Mouse (Mus musculus) lung, embryonic 15.5 days (tissue): ENCODE data around the gene Wnt3a. TPM values are rescaled to one million over a fixed set of nuclear protein-coding genes. Genes with fewer than 3 reads are reported as not detected.
"Not testable (repeated sequence)": the region's sequence is repeated elsewhere in the genome, so short reads cannot be mapped to it uniquely, and the experiment has no call there.

Source experiments
- ATAC-seq: fragments of 200-750 bp; cut with Nextera tagmentation; 2 replicates; pipeline ENCODE4 v1.8.0; 2017; ENCODE audit warnings: moderate number of reproducible peaks, borderline replicate concordance; ENCODE audit not compliant: low FRiP score, low TSS enrichment; ENCODE audit errors: extremely low read depth
- H3K27ac ChIP-seq: fragments of 300-500 bp; sonication (generic); 2 replicates; pipeline ENCODE4 v1.5.1; 2015; ENCODE audit warnings: moderate library complexity, mild to moderate bottlenecking, inconsistent platforms
- H3K27me3 ChIP-seq: fragments of 300-500 bp; sonication (generic); 2 replicates; pipeline ENCODE4 v1.6.1; 2015; ENCODE audit warnings: inconsistent platforms
- H3K36me3 ChIP-seq: fragments of 300-500 bp; sonication (generic); 2 replicates; pipeline ENCODE4 v1.6.1; 2015; ENCODE audit warnings: inconsistent platforms
- H3K4me1 ChIP-seq: fragments of 300-500 bp; sonication (generic); 2 replicates; pipeline ENCODE4 v1.6.1; 2015; ENCODE audit warnings: inconsistent platforms
- H3K4me2 ChIP-seq: fragments of 300-500 bp; sonication (generic); 2 replicates; pipeline ENCODE4 v1.6.1; 2015; ENCODE audit warnings: inconsistent platforms, mild to moderate bottlenecking, moderate library complexity
- H3K4me3 ChIP-seq: fragments of 300-500 bp; sonication (generic); 2 replicates; pipeline ENCODE4 v1.5.1; 2015; ENCODE audit warnings: mild to moderate bottlenecking, inconsistent platforms
- H3K9ac ChIP-seq: fragments of 300-500 bp; sonication (generic); 2 replicates; pipeline ENCODE4 v1.6.1; 2015; ENCODE audit warnings: inconsistent platforms
- H3K9me3 ChIP-seq: fragments of 300-500 bp; sonication (generic); 2 replicates; pipeline ENCODE4 v1.6.1; 2016; ENCODE audit warnings: inconsistent platforms
- WGBS: fragments of 180-500 bp; shearing (Covaris S2); methylation state at CpG from one replicate; pipeline ENCODE4 v1.1.7; 2015; 5-methylcytosine and 5-hydroxymethylcytosine counted together
- polyA plus RNA-seq: library from polyadenylated mRNA; unstranded; fragments of >200 nt; fragmentation: Nextera tagmentation; extraction: Ambion mirVana; gene quantifications from 2 replicates; pipeline ENCODE4 v1.2.1, GENCODE M21; 2015

Wnt3a gene
- polyA plus RNA-seq, 1 experiment from 2014 or later, result 0.14 TPM

- Histone ChIP-seq H3K4me3 (peak within 1 kb of the TSS; percentile 61), H3K27me3 (peaks cover 83% of the 10 kb centered on the region), H3K9ac (peak within 1 kb of the TSS; percentile 66), H3K36me3 (no peaks in the 10 kb centered on the region), H3K27ac (peak within 1 kb of the TSS; percentile 45; the same call in 1 of the 2 replicates), H3K4me1 (peaks cover 49% of the 10 kb centered on the region), H3K4me2 (peak within 1 kb of the TSS; percentile 98), H3K9me3 (no peaks in the 10 kb centered on the region)
- peak; percentile 86 for ATAC-seq
- under 1% methylated on average over 93 of the region's 128 CpGs for WGBS
These were observed 16.2 kb upstream of the Wnt3a start, which contains the start of gene Wnt9a for GRCm38 (mm10) chr11:59306461-59307421. Gene Wnt9a (plus strand): TSS chr11:59306928.

DNA sequence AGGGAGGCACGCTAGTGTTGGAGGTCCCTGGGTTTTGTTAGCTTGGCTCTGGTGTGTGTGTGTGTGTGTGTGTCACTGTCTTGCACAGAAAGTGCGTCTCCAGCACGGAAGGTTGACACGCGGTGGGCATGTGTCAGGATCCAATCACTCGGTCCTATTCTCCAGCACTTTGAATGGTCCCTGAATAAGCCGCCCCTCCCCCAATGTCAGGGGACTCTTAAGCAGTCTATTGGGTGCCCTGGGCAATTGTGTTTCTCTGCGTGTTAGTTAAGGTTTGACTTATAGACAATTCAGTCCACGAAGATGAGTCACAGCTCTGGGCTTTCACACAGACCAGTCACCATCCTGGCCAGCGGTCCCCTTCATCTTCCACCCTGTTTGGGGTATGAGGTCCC lies 15.3 kb upstream of the Wnt3a start:
- 10% methylated on average over 10 of the region's 10 CpGs for WGBS
- Histone ChIP-seq H3K4me1 (peaks cover 49% of the 10 kb centered on the region), H3K9ac (no peak overlapping the region), H3K9me3 (no peaks in the 10 kb centered on the region), H3K27me3 (peaks cover 83% of the 10 kb centered on the region), H3K4me3 (no peak overlapping the region), H3K27ac (no peak overlapping the region), H3K36me3 (no peaks in the 10 kb centered on the region), H3K4me2 (peak overlapping the region; percentile 98)
- ATAC-seq, result no peak

GRCm38 (mm10) chr11:59305008-59305820 lies 14.7 kb upstream of the Wnt3a start:
- peaks cover 84% of the 10 kb centered on the region for H3K27me3 ChIP-seq
- H3K4me2 ChIP-seq, result 0 out of 2 replicates have a peak overlapping the region, but pooled peaks have one; percentile 98
- peaks cover 49% of the 10 kb centered on the region for H3K4me1 ChIP-seq
- no peak overlapping the region for H3K27ac ChIP-seq
- H3K4me3 ChIP-seq, result no peak overlapping the region
- H3K36me3 ChIP-seq, result no peaks in the 10 kb centered on the region
- no peak overlapping the region for H3K9ac ChIP-seq
- ATAC-seq, result no peak
- WGBS, result 25% methylated on average over 22 of the region's 22 CpGs
- no peaks in the 10 kb centered on the region for H3K9me3 ChIP-seq

- Histone ChIP-seq H3K36me3 (no peaks in the 10 kb centered on the region), H3K27ac (no peak overlapping the region), H3K4me2 (no peak overlapping the region), H3K27me3 (peaks cover 80% of the 10 kb centered on the region), H3K9me3 (no peaks in the 10 kb centered on the region), H3K4me3 (no peak overlapping the region), H3K4me1 (peaks cover 27% of the 10 kb centered on the region), H3K9ac (no peak overlapping the region)
- WGBS, result 22% methylated on average over 5 of the region's 10 CpGs
- no peak for ATAC-seq
These were observed 12.4 kb upstream of the Wnt3a start for GRCm38 (mm10) chr11:59302700-59303569.

GRCm38 (mm10) chr11:59301053-59301452 lies 10.5 kb upstream of the Wnt3a start:
- peaks cover 12% of the 10 kb centered on the region for H3K4me1 ChIP-seq
- H3K4me3 ChIP-seq, H3K9me3 ChIP-seq, H3K36me3 ChIP-seq, H3K27ac ChIP-seq, ATAC-seq, H3K4me2 ChIP-seq, H3K9ac ChIP-seq: not testable (repeated sequence)
- WGBS, result 59% methylated on average over 2 of the region's 2 CpGs
- H3K27me3 ChIP-seq, result peaks cover 78% of the 10 kb centered on the region

DNA sequence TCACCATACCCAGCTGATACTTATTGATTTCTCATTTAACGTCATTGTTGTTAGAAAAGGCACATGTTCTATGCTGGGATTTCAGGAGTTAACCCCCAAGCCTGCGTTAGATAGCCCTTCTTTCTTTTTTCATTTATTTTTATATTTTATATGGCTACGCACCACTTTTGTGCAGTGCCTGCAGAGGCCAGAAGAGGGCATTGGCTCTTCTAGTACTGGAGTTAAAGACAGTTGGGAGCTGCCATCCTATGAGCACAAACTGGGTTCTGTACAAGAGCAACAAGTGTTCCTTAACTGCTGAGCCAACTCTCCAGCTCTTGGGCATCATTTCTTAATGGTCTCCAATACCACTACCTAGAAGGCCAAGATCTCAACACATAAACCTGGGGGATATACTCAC lies 9.6 kb upstream of the Wnt3a start:
- H3K9ac ChIP-seq, result no peak overlapping the region
- WGBS, result 10% methylated on average over 3 of the region's 3 CpGs
- H3K4me2 ChIP-seq, result no peak overlapping the region
- no peaks in the 10 kb centered on the region for H3K36me3 ChIP-seq
- no peaks in the 10 kb centered on the region for H3K9me3 ChIP-seq
- H3K4me1 ChIP-seq, result 0 out of 2 replicates have a peak, but pooled peaks cover 3% of the 10 kb centered on the region
- H3K27me3 ChIP-seq, result peaks cover 77% of the 10 kb centered on the region
- H3K27ac ChIP-seq, result no peak overlapping the region
- H3K4me3 ChIP-seq, result no peak overlapping the region
- no peak for ATAC-seq

DNA sequence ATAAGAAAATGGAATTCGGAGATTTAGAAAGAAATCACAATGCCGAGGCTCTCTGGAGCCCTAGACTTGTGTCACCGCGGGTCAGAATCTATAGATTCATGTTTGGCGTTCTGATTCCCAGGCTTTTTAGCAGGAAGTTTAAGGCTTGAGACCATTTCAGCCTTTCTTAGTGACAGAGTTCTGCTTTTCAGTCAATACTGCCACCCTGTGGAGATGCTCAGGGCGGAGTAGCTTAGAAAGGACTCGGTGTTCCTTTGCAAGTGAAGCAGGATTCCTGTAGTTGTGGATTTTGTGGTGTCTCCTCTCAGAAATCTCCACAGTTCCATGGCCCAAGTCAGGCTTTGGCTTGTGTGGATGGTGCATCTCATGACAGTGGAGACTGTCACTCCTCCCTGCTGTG lies 7.4 kb upstream of the Wnt3a start:
- ATAC-seq, result no peak
- no peaks in the 10 kb centered on the region for H3K9me3 ChIP-seq
- H3K4me1 ChIP-seq, result no peaks in the 10 kb centered on the region
- 18% methylated on average over 7 of the region's 7 CpGs for WGBS
- H3K9ac ChIP-seq, result no peak overlapping the region
- H3K36me3 ChIP-seq, result no peaks in the 10 kb centered on the region
- H3K4me3 ChIP-seq, result no peak overlapping the region
- no peak overlapping the region for H3K4me2 ChIP-seq
- H3K27me3 ChIP-seq, result peaks cover 78% of the 10 kb centered on the region
- no peak overlapping the region for H3K27ac ChIP-seq

GRCm38 (mm10) chr11:59293616-59294015 lies 3.1 kb upstream of the Wnt3a start:
- 22% methylated on average over 7 of the region's 7 CpGs for WGBS
- H3K9ac ChIP-seq, result no peak overlapping the region
- H3K4me3 ChIP-seq, result no peak overlapping the region
- H3K9me3 ChIP-seq, result no peaks in the 10 kb centered on the region
- H3K27me3 ChIP-seq, result peaks cover 93% of the 10 kb centered on the region
- no peaks in the 10 kb centered on the region for H3K36me3 ChIP-seq
- peaks cover 16% of the 10 kb centered on the region for H3K4me1 ChIP-seq
- 0 out of 2 replicates have a peak, but pooled peaks have one; percentile 25 for ATAC-seq
- H3K4me2 ChIP-seq, result no peak overlapping the region
- no peak overlapping the region for H3K27ac ChIP-seq

GRCm38 (mm10) chr11:59289706-59290105 lies 846 bp downstream of the Wnt3a start:
- H3K9ac ChIP-seq, result no peak overlapping the region
- no peak overlapping the region for H3K27ac ChIP-seq
- 1% methylated on average over 25 of the region's 25 CpGs for WGBS
- peaks cover 99% of the 10 kb centered on the region for H3K27me3 ChIP-seq
- H3K36me3 ChIP-seq, result no peaks in the 10 kb centered on the region
- peaks cover 16% of the 10 kb centered on the region for H3K4me1 ChIP-seq
- no peaks in the 10 kb centered on the region for H3K9me3 ChIP-seq
- ATAC-seq, result no peak
- H3K4me2 ChIP-seq, result peak overlapping the region; percentile 65; the same call in 1 of the 2 replicates
- H3K4me3 ChIP-seq, result peak overlapping the region; percentile 10; the same call in 1 of the 2 replicates

DNA sequence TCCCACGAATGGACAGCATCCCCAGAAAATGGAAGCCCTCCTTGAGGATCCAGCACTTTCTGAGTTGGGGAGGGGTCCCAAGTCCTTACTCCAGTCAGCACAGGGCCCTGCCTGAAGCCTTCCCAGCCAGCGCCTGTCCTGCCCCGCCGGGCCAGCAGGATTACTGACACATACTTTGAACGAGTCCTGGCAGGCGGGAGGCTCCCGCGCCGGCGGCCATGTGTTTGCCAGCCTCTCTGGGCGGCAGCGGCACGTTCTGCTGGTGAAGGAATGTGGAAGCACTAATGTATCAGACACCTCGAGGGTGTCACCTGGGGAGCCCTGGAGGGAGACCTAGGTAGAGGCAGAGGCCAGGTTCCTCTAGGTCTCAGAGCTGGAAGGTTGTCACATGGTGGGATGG lies 6.4 kb downstream of the Wnt3a start:
- H3K27ac ChIP-seq, result no peak overlapping the region
- no peak overlapping the region for H3K9ac ChIP-seq
- ATAC-seq, result 0 out of 2 replicates have a peak, but pooled peaks have one; percentile 31
- no peak overlapping the region for H3K4me2 ChIP-seq
- H3K9me3 ChIP-seq, result no peaks in the 10 kb centered on the region
- WGBS, result 11% methylated on average over 14 of the region's 14 CpGs
- no peak overlapping the region for H3K4me3 ChIP-seq
- H3K27me3 ChIP-seq, result peaks cover 64% of the 10 kb centered on the region
- H3K4me1 ChIP-seq, result peaks cover 5% of the 10 kb centered on the region; the same call in 1 of the 2 replicates
- no peaks in the 10 kb centered on the region for H3K36me3 ChIP-seq

GRCm38 (mm10) chr11:59282933-59283332 lies 7.6 kb downstream of the Wnt3a start:
- no peaks in the 10 kb centered on the region for H3K9me3 ChIP-seq
- peaks cover 58% of the 10 kb centered on the region for H3K27me3 ChIP-seq
- no peak overlapping the region for H3K4me2 ChIP-seq
- H3K9ac ChIP-seq, result no peak overlapping the region
- WGBS, result 48% methylated on average over 10 of the region's 10 CpGs
- H3K36me3 ChIP-seq, result no peaks in the 10 kb centered on the region
- H3K4me1 ChIP-seq, result no peaks in the 10 kb centered on the region
- no peak overlapping the region for H3K27ac ChIP-seq
- no peak overlapping the region for H3K4me3 ChIP-seq
- ATAC-seq, result peak; percentile 74
